Mouse (Mus musculus): ENCODE measurements around the gene Tctex1d2.
"Not testable (repeated sequence)": the region's sequence is repeated elsewhere in the genome, so short reads cannot be mapped to it uniquely, and the experiment has no call there.

Gene Tctex1d2

GRCm38 (mm10) chr16:32431047-32431591 lies 11.6 kb downstream of the Tctex1d2 start:
- DNase-seq (ENCODE audit: low spot score) = no peak

DNA sequence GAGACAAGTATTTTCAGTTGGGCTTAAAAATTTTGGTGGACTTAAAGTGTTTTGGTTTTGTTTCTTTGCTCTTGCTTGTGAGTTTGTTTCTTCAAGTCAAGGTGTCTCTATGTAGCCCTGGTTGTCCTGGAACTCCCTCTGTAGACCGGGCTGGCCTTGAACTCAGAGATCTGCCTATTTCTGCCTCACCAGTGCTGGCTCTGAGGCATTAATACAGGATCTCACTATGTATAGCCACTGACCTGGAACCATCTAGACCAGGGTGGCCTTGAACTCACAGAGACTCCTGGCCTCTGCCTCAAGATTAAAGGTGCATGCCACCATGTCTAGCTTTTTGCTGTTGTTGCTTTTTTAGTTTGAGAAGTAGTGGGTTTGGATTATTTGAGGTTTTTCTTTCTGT lies 12.4 kb downstream of the Tctex1d2 start:
- DNase-seq (ENCODE audit: low spot score) = no peak

DNA sequence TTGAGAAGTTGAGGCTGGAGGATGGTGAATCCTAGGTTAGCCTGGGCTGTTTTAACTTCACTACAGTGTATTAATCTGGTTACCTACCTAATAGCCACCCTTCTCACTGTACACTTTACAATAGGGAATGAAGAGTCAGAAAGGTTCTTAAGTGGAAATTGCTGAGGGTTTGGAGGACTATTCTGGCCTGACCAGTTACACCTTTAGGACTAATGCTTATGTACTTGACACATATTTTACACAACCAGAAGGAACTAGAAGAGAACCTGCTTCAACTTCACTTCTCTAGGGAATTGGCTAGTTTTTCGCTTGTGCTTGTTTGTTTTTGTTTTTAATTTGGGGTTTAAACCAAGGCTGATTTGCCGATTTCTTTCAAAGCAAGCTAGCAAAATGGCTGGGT lies 13.6 kb downstream of the Tctex1d2 start:
- no peak for DNase-seq (ENCODE audit: low spot score)

GRCm38 (mm10) chr16:32434066-32434465 lies 14.6 kb downstream of the Tctex1d2 start:
- DNase-seq (ENCODE audit: low spot score) = no peak

DNA sequence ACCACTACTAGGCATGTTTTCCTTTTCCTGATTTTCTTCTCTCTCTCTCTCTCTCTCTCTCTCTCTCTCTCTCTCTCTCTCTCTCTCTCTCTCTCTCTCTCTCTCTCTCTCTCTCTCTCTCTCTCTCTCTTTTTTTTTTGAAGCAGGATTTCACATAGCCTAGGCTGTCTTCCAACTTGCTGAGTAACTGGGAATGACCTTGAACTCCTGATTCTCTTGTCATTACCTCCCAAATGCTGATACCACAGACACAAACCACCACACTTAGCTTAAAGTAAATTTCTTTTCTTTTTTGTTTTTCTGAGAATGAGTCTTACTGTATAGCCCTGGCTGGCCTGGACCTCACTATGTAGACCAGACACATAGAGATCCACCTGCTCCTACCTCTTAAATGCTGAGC lies 15.2 kb downstream of the Tctex1d2 start:
- DNase-seq (ENCODE audit: low spot score) = no peak

DNA sequence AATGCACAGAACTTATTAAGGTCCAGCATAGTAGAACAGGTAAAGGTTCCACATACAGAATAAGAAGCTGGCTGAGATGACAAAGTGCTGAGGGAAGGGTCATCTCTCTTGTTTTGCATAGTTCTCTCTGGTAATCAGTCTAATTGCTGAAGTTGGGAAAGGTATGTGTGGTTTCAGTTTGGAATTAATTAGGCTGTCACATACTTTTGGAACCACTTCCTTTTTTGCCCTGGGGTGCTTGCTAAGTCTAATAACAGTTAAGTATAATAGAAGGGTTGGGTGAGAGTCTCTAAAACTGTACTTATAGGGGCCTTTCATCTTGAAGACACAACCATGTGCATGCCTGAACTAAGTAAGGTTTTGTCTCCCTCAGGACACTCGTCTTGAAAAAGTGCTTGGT lies 17.2 kb downstream of the Tctex1d2 start:
- no peak for DNase-seq (ENCODE audit: low spot score)

DNA sequence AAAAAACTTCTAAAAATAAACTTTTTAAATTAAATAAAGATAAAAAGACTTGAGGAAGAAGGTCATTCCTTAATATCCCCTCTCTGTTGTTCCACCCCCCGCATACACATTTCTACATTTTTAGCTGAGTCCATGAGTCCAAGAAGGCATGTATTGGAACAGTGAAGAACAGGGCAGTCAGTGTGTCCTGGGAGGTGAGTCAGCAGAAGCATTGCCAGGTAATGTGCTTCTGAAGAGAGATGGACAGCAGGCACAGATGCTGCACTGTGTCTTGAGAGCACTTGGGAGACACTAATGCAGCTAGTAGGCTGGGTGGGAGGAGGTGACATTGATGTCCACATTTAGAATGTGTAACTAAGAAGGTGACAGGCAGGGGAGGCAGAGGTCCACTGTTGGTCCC lies 17.8 kb downstream of the Tctex1d2 start:
- no peak for DNase-seq (ENCODE audit: low spot score)

- no peak for DNase-seq (ENCODE audit: low spot score)
Observed at GRCm38 (mm10) chr16:32441432-32441831, 21.9 kb downstream of the Tctex1d2 start.

DNA sequence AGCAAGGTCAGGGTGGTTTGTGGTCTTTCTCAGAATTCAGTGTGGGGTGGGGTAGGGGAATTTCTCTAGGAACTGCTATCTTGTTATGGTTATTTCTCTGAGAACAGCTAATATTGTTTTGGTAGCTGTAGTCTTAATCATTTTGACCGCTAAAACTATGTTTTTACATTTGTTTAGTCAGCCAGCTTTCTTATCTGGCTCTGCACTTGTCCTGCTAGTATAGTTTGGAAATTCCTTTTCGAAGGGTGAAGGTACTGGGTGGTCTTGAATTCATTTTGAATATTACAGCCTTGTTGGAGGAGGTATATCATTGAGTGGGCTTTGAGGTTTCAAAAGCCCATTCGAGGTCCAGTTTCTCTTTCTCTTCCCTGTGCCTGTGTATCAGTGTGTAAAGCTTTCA lies 25.1 kb downstream of the Tctex1d2 start:
- not testable (repeated sequence) for DNase-seq (ENCODE audit: low spot score)

- no peak for DNase-seq (ENCODE audit: low spot score)
Observed at GRCm38 (mm10) chr16:32445558-32445957, 26.1 kb downstream of the Tctex1d2 start.

GRCm38 (mm10) chr16:32446563-32447138 lies 27.1 kb downstream of the Tctex1d2 start:
- DNase-seq (ENCODE audit: low spot score) = no peak

- DNase-seq (ENCODE audit: low spot score) = no peak
Observed at GRCm38 (mm10) chr16:32449665-32450064, 30.2 kb downstream of the Tctex1d2 start.

GRCm38 (mm10) chr16:32450133-32450532 lies 30.6 kb downstream of the Tctex1d2 start:
- no peak for DNase-seq (ENCODE audit: low spot score)

- no peak for DNase-seq (ENCODE audit: low spot score)
Observed at GRCm38 (mm10) chr16:32453102-32453501, 33.6 kb downstream of the Tctex1d2 start.

- DNase-seq (ENCODE audit: low spot score) = no peak
Observed at GRCm38 (mm10) chr16:32454646-32455045, 35.1 kb downstream of the Tctex1d2 start.

DNA sequence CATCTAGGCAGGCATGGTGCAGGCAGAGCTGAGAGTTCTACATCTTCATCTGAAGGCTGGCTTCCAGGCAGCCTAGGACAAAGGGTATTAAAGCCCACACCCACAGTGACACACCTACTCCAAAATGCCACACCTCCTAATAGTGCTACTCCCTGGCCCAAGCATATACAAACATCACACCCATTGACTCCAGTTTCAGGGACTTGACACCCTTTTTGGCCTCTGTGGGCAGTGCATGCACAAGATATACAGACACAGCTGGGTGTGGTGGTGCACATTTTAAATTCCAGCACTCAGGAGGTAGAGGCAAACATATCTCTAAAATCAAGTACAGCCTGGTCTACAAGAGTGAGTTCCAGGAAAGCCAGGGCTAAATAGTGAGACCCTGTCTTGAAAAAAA lies 36.6 kb downstream of the Tctex1d2 start:
- DNase-seq (ENCODE audit: low spot score) = no peak

GRCm38 (mm10) chr16:32456761-32457160 lies 37.3 kb downstream of the Tctex1d2 start:
- DNase-seq (ENCODE audit: low spot score) = no peak

DNA sequence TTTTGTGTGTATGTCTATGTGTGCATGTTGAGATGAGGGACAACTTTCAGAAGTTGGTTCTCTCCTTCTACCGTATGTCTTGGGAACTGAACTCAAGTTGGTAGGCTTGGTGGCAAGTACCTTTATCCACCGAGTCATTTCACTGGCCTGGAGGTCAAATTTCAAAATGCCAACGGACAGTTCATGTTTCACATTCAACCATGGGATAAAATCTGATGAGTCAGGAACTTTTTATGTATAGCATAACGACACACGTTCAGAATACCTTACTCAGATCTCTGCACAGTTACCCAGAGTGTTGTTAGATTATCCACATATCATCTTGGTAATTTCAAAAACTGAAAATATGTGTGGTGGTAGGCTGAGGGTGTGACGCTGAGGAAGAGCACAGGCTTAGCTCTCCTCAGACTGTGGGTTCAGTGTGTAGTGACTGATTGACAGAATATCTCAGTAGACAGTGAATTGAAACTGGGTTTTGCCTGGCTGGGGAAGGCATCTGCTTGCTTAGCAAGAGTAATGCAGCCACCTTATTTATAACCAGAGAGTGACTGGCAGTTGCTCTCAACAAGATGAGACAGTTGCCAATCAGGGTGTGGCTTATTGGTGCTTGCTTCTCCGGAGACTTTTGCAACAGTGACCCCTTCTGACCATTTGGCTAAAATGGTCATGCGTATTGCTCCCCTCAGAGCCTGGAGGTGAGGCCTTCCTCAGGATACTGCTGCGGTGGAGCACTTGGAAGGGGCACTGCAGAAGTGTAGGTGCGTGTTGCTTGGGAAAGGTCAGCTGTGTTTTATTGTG lies 38.3 kb downstream of the Tctex1d2 start:
- no peak for DNase-seq (ENCODE audit: low spot score)

GRCm38 (mm10) chr16:32460518-32460917 lies 41.0 kb downstream of the Tctex1d2 start:
- DNase-seq (ENCODE audit: low spot score) = no peak

- no peak for DNase-seq (ENCODE audit: low spot score)
Observed at GRCm38 (mm10) chr16:32461713-32462112, 42.2 kb downstream of the Tctex1d2 start.

DNA sequence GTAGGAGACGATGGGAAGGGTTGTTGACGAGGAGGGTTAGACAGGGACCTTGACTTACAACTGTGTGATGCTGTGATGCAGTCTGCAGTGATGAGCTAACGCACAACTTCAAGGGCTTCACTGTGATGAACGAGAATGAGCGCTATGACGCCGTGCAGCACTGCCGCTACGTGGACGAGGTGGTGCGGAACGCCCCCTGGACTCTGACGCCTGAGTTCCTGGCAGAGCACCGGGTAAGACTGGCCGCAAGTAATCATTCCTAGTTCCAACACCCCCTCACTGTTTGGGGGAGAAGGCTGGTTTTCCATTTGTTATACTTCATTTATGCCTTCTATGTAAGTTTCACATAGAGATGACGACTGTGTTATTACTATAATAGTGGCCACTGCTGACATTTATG lies 43.4 kb downstream of the Tctex1d2 start:
- no peak for DNase-seq (ENCODE audit: low spot score)

DNA sequence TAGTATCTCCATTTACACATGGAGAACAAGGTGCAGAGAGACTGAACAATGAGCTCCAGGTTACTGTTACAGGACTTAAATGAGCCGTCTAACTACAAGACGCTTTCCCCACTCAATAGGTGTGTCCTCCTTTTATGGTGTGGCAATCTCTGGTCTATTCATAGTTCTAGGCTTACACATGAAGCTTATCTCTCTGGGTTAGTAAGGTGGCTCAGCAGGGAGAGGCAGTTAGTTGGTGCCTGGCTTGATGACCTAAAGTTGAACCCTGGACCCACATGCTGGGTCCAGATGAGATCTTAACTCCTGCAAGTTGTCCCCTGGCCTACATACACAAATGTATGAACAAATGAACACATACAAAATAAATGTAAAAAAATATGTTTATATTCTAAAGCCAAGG lies 43.9 kb downstream of the Tctex1d2 start:
- DNase-seq (ENCODE audit: low spot score) = no peak

GRCm38 (mm10) chr16:32464908-32465307 lies 45.4 kb downstream of the Tctex1d2 start:
- no peak for DNase-seq (ENCODE audit: low spot score)

GRCm38 (mm10) chr16:32468488-32468887 lies 49.0 kb downstream of the Tctex1d2 start:
- no peak for DNase-seq (ENCODE audit: low spot score)

All from testis, postnatal 14 days (tissue).